Mouse (Mus musculus): ENCODE results near the gene Ppara.

The Ppara gene

DNA sequence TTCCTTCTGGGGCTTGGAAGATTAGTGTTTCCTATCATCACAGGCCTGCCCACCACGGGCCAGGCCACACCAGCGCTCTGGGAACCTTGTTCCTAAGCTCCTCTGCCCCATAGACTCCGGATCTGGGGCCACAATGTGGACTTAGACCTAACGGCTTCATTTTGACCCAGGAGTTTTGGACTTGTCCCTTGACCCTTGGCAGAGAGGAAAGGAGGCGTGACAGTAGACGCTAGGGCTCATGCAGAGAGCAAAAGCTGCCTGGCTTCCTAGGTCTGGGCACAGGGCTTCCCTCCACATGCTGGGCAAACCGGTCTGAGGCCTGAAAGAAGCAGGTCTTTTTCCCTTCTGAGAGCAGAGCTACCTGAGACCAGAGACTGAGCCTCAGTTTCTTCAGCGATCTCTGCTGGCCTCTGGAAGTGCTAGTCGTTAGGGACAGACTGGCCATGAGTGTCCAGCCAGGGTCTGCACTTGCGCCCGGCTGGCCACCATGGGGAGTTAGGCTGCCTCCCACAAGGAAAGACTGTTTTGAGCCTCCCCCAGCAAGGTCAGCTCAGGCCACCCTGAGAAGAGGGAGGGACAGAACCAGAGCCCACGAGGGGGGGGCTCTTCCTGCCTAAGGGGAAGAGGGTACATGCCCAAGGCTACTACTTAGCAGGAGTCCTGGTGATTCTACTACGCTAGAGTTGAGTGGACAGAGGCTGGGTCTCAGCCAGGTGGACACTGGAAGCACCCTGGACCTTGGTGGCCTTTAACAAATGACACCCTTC lies 29.0 kb upstream of the Ppara start:
- DNase-seq, result peak; percentile 88

GRCm38 (mm10) chr15:85706527-85706926 lies 28.3 kb upstream of the Ppara start:
- no peak for DNase-seq

- peak; percentile 73 for DNase-seq
These were observed 27.8 kb upstream of the Ppara start for GRCm38 (mm10) chr15:85707017-85707416.

GRCm38 (mm10) chr15:85707458-85708030 lies 27.2 kb upstream of the Ppara start:
- DNase-seq, result no peak

DNA sequence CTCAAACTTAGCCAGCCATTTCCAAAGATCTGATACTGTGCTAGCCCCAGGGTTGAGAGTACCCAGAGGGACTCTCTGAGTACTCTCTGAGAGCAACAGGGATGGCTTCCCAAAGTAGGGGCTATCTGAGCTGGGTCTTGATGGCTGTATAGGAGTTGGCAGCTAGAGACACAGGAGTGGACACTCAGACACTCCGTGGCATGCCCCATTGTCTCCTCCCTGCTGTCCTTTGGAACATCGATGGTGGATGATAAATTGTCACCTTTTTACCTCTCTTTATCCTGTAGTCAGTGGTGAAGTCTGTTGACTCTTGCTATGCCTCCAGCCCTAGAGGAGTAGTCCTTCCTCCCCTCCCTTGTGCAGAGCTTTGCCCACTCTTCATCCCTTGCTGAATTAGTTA lies 26.6 kb upstream of the Ppara start:
- DNase-seq, result no peak

- no peak for DNase-seq
These were observed 25.9 kb upstream of the Ppara start for GRCm38 (mm10) chr15:85708843-85709242.

GRCm38 (mm10) chr15:85709268-85709973 lies 25.4 kb upstream of the Ppara start:
- DNase-seq, result peak; percentile 92

DNA sequence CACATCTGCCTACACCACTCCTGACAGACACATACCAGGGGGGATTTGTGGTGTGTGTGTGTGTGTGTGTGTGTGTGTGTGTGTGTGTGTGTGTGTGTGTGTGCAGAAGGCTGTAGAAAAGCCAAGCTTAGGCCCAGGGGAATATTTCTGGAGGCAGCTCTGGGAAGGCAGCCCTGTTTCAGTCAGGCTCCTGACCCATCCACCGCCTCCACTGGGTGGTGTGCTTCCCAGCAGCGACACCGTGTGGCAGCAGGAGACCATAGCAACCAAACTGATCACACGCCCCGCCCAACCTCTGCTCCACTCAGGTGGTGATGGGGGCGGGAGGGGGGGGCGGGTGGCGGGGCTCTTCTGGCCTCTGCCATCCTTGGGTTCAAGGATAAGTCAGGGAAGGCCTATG lies 24.6 kb upstream of the Ppara start:
- DNase-seq, result peak; percentile 88

DNA sequence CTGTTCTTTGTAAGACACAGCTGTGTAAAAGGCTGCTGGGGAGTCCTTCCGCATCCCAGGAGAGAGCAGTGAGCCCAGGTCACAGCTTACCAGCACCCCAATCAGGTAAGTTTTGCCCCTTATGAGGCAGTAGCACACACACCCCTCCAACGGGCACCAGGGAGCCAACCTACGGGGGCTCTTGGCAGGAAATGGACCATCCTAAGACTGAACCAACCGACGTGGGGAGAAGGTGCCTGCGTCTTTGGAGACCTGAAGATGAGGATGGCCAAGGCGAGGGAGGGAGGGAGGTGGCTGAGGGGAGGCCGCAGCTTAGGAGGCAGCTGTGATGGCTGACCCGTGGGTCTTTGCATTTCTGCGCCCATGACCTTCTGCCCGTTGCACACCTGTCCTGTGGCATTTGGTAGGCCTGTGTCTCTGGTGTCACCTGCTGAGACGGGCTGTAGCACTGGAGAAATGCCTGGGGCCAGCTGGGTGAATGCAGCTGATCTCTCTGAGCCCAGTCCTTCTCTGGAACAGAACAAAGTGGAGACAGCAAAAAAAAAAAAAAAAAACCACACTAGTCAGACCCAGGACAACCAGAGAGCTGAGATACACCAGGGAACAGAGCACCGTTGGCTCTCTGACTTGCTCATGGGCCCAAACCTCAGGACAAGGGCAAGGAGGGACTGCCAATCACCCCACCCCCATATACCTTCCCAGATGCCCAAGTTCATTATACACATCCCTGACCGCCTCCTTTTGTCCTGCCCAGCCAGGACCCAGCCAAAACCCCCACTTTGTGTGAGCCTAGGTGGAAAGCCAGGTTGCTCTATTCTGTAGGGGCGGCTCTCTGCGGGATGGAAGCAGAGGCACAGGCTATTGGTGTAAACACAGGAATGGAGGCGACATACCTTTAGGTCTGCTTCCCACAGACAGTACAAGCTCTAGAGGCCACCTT lies 23.9 kb upstream of the Ppara start:
- no peak for DNase-seq

DNA sequence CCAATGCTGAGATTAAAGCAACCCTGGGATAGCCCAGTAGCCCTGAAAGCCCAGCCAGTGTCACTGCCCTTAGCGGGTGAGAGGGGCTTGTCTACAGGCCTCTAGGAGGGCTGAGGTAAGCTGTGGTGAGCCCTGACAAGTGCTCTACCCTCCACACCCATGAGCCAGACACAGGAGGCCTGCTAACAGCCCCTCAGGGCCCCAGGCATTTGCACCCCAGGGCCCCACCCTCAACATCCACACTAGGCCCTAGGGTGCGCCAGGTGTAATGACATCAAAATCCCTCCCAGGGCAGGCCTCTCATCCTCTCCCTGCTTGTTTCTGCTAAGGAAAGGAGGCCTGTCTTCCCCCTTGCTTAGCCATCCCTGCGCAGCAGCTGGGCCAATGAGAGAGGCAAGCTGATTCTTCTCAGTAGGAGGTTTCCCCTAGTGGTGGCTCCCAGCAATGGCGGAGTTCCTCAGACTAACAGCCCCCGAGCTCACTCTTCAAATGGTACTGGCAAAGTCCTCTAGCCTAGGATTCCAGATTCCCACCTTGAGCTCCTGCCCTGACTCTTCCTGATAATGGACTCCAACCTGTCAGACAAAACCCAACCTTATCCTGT lies 22.1 kb upstream of the Ppara start:
- DNase-seq, result peak; percentile 52

DNA sequence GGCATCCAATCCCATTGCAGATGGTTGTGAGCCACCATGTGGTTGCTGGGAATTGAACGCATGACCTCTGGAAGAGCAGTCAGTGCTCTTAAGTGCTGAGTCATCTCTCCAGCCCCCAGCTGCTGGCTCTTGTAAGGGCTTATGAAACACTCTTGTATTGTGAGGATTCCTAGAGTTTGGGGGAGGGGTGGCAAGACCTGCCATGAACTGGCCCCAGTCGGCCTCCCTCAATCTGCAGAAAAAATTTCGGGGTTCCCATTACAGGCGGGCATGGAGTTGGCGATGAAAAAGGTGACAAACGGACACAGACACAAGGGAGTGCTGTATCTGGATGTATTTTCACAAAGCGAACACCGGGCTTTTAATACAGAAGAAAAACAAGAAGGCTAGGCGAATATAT lies 21.4 kb upstream of the Ppara start:
- DNase-seq, result no peak

- no peak for DNase-seq
These were observed 19.7 kb upstream of the Ppara start for GRCm38 (mm10) chr15:85715059-85715458.

GRCm38 (mm10) chr15:85716045-85716444 lies 18.7 kb upstream of the Ppara start:
- peak; percentile 87 for DNase-seq

DNA sequence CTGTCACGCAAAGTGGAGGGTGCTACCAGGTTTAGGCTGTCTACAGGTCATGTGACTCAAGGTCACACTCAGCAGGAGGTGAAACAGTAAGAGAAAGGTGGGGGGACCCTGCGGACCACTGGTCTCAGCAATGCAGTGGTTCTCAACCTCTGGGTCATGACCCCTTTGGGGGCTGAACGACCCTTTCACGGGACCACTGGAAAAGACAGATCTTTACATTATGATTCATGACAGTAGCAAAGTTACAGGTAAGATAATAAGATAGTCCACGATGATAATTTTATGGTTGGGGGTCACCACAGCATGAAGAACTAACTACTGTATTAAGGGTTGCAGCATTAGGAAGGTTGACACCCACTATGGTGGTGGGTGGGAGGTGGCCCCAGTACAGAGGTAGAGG lies 18.2 kb upstream of the Ppara start:
- DNase-seq, result no peak

DNA sequence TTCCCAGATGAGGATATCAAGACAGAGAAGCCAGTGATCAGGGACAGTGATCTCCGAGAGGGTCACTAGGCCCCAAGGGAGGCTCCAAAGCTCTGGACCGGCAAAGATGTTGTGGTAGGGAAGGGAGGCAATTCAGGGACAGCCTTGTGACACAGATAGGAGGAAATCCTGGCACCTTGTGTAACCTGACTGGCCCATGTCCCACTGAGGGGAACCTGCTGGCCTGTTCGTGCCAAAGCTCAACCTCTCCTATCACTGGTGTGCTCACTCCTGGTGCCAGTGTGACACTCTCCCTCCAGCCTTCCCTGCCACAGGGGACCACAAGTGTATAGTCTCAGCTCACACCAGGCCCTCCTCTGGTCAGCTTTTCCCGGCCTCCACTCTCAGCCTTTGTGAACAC lies 17.8 kb upstream of the Ppara start:
- DNase-seq, result no peak

- peak; percentile 33 for DNase-seq
These were observed 17.0 kb upstream of the Ppara start for GRCm38 (mm10) chr15:85717800-85718199.

GRCm38 (mm10) chr15:85719017-85719416 lies 15.8 kb upstream of the Ppara start:
- no peak for DNase-seq

DNA sequence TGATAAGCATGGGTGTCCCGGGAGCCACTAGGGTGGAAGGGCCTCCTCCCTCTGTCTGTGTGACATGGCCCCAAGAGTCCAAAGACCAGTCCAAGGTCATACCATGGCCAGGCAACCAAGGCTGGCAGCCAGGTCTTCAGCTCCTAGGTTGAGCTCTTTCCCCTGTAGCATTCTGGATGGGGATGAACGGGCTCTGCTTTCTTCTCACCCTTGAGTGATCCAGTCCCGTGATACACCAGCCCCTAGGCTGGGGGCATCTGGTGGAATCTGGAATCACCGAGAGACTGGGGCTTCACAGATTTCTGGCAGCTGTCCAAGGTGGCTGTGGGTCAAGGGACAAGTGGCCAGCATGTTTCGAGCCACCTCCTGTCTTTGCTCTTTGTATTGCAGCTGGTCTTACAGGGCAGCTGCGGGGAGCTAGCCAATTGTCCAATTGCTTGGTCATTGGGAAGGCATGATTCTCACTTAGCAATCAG lies 14.4 kb upstream of the Ppara start:
- DNase-seq, result peak; percentile 74

DNA sequence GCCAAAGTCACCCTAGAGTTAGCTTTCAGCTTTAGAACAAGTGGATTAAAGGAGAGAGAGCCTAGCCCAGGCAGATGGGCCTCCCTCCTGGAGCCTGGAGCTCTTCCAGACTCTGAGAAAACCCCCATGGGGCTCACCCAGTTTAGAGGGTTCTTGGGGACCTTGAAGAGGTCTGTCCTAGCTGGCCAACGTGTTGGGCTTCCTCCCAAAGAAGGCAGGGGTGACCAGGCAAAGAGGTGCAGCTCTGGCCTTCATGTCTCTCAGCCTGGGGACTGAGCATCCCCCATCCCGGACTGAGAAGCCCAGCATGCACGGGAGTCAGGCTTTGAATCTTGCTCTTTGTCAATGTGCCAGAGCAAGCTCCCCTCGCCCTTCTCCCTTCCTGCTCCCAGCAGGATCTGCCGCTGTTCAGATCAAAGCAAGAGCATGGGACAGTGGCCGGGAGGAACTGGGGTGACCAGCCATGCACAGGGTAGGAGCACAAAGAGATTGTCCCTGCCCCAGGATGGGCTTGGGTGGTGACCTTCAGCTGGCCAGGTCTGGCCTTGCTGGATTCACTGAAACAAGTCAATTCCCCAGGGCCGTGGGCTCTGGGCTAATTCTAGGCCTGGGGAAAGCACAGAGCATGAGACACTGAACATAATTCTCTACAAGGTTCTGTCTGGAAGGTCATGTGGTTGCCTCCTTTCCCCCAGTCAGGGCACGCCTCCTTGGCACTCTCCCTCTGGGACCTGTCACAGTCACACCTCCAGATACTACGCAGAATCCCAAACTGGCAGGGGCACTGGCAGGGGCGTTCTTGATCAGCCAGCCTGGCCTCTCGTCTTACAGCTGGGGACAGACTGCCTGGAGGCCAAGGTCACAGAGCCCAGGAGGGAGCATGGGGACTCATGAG lies 10.3 kb upstream of the Ppara start:
- DNase-seq, result peak; percentile 65

DNA sequence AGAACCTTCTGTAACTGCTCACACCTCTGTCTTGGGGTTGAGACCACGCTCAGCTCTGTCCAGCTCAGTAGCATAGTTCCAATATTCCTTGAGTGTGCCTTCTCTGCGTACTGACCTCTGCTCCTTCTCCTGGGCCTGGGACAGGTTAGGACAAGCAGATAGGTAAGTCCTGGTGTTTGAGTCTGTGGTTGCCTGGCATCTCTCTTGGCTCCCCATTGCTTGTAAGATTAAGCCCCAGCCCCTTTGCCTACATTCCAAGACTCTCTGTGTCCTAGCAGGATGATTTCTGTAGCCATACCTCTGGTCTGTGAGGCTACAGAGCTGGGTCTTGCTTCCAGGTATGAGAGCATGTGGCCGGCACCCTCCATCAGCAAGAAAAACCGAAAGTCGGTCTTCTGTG lies 6.6 kb upstream of the Ppara start:
- no peak for DNase-seq

DNA sequence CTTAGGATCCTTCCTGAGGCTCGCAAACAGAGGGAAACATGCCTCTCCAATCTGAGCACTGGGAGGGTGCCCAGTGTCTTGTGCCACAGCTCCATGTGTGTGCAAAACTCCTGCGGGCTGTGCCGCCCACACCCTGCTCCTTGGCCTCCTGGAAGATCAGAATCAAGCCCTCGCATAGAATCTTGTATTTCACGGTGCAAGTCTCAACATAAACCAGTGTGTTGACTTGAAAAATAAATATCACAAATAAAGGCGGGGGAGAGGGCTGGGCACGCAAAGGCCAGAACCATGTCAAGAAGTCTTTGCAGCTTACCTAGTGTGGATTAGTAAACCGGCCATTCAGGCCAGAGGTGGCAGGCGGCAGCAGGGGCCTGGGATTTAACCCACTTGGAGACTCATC lies 5.5 kb upstream of the Ppara start:
- DNase-seq, result no peak
